Mouse (Mus musculus): ENCODE measurements at regions not wholly inside any gene's neighbourhood (a gene's known extent, or its start where the extent isn't known, plus 50 kb on each side); places are given as distances from the start of the nearest gene placed in this dataset.

DNA sequence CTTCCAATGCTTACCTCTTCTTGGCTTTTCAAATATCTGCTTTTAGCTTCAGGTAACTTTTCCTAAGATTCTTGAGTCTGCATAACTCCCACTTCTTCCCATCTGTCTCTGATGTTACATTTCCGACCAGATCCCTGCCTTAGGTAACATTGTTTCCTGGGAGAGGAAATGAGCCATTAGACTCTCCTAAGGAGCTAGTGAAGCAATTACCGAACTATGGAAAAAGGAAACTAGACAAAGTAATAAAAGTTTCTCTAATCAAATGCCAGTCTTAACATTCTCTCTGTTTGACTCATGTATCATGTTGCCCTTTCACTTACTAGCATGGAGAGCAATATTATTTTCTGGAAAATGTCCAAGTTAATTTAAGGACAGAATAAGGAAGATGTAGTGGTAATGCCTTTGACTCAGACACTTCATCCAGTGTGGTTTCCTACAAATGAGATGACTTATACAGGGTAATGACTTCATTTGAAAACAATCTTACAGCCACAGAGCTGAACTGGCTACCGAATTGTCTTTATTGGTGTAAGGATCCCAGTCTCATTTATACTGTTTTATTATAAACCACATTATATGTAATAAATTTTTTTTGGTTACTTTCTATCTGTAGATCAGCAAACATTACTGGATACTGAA lies 263.8 kb upstream of the Fam84a start:
- no peak for DNase-seq (ENCODE audit: low spot score in 2 of 2)

DNA sequence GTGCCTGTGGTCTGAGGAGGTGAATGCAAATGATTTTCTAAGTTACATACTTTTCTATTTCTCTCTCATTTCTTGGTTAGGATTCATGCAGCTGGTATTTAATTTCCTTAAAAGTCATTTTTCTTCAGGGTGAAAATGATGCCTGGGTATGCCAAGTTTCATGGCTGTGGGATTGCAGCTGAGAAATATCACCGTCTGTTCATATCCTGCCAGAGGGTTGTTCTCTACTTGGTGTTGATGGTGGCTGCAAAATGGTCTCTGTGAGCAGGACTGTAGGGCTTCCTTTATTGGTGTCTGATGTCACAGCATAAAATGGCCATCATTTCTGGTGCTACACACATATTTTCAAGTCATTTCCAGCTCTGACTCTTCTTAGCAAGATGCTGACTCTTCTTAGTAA lies 259.2 kb upstream of the Fam84a start:
- DNase-seq (ENCODE audit: low spot score in 2 of 2) = no peak

DNA sequence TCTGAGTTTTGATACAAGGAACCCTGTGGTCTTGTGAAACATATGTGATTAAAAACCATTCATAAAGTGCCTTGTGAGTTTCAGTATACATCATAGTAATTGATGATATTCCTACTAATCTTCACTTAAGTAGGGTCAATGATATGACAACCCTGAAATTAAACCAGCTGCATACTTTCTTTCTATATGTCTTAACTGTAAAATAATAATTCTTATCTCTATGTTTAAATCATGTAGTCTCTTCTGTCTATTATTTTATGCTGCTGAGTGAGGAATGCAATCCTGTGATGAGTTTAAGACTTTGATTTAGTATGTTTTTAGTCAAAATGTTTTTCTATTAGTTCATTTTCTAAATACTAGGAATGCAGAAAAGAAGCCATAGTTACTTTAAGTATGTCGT lies 253.9 kb upstream of the Fam84a start:
- DNase-seq (ENCODE audit: low spot score in 2 of 2) = no peak

DNA sequence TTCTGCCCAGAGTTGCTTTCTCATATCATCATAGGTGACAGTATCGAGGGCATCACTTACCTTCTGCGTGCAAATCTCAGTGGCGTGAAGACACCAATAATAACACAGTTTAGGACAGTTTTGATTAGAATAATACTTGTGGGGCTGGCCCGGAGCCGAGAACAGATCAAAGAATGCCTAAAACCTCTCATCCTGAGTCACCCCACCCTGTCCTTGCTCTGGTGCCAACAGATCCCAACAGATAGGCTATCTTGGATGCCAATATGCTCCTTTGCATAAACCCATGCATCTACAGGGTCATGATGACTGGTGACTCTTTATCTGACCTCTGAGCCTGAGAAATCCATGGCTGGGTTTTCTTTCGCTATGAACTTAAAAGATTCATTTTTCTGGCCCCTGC lies 224.4 kb upstream of the Fam84a start:
- DNase-seq (ENCODE audit: low spot score in 2 of 2) = peak in 1 of 2 experiments; percentile 5

DNA sequence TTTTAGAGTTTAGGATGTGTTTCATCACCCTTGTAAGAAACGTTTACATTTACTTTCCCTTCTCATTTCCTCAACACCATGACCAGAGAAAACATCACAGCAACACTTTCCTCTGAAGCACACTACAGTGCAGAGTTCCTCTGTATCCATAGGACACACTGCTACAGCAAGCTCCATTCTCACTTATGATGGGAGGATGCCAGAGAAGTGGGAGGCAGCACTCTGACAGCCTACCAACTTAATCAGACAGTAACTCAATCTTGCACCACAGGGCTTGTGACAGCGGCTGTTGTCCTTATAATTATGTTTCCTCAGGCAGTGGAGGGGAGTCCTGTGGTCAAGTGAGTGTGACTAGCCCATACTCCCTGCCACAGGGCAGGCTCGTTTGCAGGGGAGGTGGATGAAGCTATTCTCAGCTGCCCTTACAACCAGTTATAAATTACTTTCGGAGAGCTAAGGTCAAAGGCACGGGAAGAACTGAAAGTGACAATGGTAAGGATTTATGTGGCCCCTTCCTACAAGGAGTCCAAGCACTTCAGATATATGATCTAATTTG lies 186.5 kb upstream of the Fam84a start:
- no peak for DNase-seq (ENCODE audit: low spot score in 2 of 2)

DNA sequence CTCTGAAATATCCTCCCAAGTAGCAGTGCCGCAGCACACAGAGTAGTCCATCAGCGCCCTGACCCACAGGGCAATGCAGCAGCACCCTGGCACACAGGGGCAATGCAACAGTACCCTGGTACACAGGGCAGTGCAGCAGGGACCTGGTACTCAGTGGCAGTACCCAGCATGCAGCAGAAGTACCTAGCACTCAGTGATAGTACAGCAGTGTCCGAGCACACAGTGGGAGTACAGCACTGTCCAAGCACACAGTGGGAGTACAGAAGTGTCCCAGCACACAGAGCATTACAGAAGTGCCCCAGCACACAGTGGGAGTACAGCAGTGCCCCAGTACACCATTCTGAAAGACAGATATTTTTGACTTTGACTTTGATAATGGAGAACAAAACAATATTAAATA lies 186.0 kb upstream of the Fam84a start:
- no peak for DNase-seq (ENCODE audit: low spot score in 2 of 2)

DNA sequence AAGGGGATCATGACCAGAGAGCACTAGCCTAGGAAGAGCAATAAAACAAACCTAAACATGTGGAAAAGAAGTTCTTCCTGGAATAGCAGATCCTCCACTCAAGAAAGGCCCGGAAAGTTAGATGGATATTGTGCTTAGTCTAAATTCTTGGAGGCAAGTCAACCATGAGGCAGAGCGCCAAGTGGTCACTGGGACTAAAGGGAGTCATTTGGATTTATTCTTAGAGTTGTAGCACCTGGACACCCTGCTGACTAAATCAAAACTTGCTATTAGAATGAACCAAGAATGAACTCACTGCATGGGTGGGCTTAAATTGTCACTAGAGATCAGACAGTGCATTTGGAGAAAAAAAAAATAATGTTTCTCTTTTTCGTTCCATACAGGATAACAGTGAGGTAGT lies 166.8 kb upstream of the Fam84a start:
- no peak for DNase-seq (ENCODE audit: low spot score in 2 of 2)

DNA sequence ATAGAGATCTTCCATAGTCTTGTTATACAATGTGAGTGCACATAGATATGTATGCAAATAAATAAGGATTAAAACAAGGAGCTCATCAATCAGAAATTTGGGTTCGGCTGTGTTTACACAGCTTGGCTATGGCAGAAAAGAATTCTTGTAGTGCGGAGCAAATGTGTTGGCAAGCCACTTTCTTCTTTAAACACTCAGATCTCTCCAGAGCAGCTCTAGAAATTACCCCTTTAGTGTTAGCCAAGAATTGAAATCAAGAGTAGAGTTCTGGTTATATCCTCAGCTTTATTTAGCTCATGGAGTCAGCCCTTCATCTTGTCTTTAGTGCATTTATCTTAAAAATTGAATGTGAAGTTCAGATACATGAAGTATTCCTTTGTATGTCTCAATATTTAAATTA lies 164.5 kb upstream of the Fam84a start:
- DNase-seq (ENCODE audit: low spot score in 2 of 2) = no peak

DNA sequence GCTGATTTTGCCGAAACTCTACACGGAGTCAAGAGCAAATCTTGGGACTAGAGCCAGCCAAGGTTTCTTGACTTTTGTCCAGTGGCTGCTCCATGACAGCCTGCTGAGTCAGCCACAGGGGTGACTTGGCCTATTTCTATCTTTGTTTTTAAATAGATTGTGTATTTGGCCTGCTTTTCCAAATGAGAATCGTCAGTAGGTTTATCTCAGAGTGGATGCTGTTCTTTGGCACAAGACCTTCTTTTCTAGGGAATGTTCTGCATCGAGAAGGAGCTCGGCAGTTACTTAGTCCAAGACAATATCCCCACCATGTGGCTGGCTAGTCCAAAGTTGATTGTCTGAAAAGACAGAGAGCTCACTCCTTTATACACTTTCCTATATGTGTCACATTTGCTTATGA lies 163.9 kb upstream of the Fam84a start:
- peak in 1 of 2 experiments; percentile 9 for DNase-seq (ENCODE audit: low spot score in 2 of 2)

DNA sequence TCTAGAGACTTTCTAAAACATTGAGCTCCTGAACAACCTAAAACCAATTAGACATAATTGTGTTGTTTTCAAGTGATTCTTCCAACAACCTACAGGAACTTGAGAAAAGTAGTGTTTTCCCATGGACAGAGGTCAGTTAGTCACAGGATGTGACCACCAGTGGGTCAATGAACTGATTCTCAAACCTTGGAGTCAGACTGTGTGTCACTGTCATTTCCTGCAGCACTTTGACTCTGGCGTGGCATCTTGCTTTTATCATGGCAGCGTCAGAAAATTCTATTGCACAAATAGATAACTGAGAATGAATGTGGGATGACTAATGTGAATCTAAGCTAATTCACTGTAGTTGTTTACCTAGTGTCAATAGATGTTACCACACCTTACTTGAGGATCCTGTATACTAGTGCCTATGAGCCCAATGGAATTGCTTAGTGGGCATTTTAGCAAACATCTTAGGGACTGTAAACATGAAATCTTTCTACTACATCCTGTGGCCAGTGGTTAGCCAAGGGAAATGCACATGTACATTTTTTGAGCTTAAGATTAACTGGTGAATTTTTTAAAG lies 150.6 kb upstream of the Fam84a start:
- DNase-seq (ENCODE audit: low spot score in 2 of 2) = no peak

DNA sequence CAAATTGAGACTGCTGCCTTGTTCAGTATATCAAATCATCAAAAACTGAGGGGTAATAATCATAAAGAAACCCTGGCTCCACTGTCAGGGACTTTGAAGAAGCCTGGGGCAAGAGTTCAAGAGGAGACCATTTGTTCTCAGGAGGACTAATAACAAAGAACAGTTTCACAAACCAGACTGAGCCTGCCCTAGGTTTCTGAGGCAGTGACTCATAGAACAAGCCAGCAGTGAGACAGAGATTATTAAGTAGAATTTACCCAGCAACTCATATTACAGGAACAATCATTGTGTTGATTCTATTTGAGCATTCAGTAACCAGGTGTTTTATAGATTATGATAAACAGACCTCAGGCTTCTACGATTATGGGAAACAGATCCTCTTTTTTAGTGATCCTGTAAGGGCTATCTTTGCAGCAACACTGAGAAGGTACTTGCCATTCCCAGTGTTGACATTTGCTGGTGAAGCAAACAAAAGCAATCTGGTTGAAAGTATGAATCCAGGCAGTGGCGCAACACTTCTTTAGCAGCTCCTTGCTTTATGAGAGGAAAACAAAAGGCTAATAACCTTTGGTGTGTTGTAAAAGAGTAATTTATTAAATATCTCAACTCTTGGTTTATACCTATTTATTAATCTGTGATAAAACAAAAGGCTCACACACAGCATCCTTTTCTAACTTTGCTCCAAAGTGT lies 150.0 kb upstream of the Fam84a start:
- DNase-seq (ENCODE audit: low spot score in 2 of 2) = no peak

DNA sequence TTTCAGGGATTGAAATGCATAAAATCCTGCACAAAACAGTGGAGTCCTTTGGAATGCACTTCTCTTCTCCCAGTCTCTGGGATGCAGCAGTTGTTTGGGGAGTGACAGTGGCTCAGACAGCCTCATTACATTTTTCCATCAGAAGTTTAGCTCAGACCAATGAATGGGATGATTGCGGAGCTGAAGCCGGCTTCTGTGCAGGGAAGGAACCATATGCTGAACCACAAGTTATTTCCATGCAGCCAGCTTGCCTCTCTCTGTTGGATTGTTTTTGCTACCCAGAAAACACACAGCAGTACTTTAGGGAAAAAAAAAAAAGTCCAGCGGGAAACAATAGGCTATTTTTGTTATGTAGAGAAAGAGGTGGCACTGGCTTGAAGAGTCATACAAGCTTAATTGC lies 140.2 kb upstream of the Fam84a start:
- no peak for DNase-seq (ENCODE audit: low spot score in 2 of 2)

DNA sequence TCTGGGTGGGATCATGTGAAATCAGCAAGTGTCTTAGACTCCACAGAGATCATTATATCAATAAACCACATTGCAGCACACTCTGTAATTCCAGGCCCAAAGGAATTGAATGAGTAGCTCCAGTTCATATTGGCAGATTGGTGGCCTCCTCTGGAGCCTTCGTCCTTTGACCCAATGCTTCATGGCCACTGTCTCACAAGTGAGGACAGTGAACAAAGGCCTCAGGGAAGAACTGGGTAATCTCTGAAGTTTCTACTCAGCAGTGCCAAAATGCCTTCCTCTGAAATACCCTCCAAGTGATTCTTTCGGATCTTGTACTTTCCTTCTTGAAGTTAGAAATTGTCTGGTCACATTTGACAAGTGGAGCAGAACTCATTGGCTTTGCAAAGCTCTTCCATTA lies 135.8 kb upstream of the Fam84a start:
- no peak for DNase-seq (ENCODE audit: low spot score in 2 of 2)

DNA sequence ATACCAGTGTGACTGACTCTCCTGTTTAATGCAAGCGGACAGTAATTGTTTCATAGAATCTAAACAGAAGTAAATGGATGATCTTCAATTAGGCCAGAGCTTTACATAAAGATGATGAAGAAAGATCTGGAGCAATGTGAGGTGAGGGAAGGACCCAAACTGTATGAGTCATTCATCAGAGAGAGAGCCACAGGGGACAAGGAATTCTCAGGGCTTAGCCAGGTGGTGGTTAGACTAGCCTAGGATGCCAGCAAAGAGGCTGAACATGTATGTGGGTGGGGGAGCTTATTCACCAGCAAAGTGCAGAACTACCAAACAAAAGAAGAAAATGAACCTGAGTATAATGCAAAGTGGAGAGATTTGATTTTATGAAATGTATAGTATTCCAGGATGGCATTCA lies 134.8 kb upstream of the Fam84a start:
- DNase-seq (ENCODE audit: low spot score in 2 of 2) = no peak

DNA sequence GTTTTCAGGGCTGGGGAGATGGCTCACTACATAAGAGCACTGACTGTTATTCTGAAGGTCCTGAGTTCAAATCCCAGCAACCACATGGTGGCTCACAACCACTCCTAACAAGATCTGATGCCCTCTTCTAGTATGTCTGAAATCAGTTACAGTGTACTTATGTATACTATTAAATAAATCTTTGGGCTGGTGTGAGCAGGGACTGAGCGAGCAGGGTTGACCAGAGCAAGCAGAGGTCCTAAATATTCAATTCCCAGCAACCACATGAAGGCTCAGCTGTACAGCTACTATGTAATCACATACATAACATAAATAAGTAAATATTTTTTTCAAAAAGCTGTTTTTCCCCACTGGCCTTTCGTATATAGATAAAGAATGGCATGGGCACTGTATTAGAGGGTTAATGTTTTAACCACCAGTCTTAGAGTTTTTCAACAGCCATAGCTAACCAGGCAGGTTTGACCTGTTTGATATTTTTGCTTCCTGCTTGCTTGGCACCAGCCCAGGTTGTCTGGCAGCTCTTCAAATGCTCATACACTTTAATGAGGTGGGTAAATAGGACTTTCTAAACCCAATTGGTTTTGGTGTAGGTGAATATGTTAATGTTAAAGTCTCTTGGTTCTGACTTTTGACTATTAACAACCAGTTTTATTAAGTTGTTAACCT lies 134.1 kb upstream of the Fam84a start:
- no peak for DNase-seq (ENCODE audit: low spot score in 2 of 2)

DNA sequence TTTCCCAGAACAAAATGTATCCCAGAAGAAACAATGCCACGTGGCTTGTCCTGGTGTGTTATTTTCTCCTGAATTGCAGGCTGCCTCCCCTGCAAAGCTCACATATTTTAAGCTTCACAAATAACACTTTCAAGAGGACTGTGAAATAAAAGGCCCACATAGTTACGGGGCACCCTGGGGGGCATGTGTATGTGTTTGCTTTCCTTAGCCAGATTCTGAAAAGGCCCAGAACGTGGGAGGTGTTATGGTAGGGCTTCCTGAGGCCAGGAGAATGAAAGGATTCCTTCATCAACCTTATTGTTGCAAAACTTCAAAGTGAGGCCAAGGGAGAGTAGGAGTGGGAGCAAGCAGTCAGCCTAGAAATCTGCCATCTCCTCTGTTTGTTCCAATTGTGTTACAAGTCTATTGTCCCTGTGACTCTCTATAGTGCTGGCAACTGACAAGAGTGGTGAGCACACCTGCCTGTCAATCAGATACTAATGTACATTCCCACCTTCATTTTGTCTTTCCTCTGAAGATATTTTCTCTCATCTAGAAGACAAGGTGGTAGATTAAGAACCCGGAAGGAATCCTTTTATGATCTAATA lies 131.3 kb upstream of the Fam84a start:
- DNase-seq (ENCODE audit: low spot score in 2 of 2) = no peak

DNA sequence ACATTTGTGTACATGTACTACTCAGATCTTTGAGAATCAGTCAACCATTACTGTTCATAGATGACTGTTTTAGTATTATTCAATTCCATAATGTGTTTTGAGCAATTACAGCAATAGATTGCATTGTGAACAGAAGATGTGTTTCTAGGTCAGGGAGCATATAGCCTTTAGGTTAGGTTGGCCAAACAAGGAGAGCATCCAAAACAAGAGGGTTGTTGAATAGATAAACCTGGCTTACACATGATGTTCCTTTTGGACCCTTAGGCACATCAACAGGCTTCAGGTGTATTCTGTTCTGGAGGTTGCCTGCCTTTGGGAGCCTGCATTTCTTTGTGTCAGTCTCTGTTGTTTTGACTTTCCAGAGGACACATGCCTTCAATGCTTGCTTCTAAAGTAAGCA lies 123.4 kb upstream of the Fam84a start:
- no peak for DNase-seq (ENCODE audit: low spot score in 2 of 2)

DNA sequence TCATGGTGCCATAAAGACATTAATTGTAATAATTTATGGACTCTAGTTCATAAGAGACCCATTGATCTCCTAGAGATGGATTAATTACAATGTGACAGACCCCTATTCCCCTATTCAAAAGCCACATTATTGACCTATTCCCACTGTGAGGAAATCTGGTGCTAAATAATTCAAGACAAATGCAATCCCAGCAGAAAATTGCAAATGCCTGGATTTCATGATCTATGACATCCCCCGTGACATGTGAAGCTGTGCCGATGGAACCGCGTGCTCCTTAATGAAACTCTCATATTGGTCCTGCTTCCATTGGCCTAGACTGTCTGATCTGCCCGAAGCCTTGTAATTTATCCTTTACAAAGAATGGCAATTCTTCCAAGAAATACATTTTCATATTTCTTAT lies 122.9 kb upstream of the Fam84a start:
- no peak for DNase-seq (ENCODE audit: low spot score in 2 of 2)

DNA sequence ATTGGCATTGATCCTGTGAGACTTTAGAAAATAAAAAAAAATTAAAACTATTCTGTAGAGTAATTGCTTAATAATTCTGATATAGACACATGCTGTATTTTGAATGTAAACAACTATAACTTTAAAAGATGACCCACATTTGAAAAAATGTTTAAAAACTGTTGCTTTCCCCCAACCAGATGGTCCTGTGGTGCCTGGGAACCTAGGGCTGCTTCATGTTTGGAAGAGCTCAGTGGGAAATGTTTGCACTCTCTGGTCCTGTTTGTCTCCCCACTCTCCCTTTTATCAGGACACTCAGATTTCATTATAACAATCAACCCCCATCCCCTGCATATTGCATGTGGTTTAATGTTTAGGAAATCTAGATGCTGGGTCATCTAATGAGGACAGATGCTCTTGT lies 119.4 kb upstream of the Fam84a start:
- DNase-seq (ENCODE audit: low spot score in 2 of 2) = no peak

DNA sequence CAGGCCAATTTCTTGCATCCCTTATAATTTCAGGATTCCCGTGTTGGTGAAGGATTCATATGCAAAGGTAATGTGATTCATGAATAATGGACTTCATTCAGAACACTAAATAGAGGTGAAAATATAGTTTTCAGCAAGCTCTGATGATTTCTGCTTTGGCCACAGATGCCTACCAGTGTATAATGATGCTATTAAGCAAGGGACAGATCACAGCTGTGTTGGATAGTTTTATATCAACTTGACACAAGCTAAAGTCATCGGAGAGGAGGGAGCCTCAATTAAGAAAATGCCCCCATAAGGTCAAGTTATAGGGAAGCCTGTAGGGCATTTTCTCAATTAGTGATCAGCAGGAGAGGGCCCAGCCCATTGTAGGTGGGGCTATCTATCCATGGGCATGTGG lies 109.2 kb upstream of the Fam84a start:
- DNase-seq (ENCODE audit: low spot score in 2 of 2) = no peak

DNA sequence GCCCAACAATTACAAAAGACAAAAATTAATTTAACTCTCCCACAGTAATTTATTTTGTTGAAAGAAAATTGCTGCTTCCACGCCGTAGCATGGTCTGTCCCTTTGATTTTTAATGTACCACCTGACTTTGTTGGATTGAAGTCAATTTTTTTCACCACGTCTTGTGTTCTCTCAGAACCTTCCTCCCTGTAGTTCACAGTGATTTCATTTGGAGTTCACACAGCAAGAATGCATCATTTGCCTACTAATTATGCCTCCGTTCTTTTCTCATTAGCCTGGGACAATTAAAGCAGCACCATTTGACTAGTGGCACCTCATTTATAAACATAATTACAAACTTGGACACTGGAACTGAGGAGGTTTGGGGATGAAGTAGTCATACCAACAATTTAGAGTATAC lies 108.4 kb upstream of the Fam84a start:
- DNase-seq (ENCODE audit: low spot score in 2 of 2) = no peak

DNA sequence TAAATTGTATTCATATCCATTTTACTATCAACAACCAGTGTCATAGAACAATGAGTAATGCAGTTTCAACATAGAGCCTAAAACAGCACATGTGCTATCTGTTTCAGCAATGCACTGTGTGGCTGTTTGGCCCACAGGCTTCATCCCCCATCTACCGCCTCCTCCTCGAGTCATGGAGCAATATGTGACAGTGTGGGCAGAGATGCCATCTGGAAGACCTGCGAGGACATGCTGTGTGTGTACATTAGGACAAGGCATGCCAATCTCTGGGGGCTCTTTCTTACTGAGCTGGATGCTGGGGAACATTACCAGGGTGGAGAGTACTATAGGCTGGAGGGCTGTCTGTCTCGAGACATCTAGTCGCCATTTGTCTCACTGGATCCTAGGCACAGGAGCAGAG lies 101.5 kb upstream of the Fam84a start:
- DNase-seq (ENCODE audit: low spot score in 2 of 2) = no peak

Data from adrenal gland, adult 18-20 months (tissue).